Mouse (Mus musculus): ENCODE measurements around the gene Cdhr1.

DNA sequence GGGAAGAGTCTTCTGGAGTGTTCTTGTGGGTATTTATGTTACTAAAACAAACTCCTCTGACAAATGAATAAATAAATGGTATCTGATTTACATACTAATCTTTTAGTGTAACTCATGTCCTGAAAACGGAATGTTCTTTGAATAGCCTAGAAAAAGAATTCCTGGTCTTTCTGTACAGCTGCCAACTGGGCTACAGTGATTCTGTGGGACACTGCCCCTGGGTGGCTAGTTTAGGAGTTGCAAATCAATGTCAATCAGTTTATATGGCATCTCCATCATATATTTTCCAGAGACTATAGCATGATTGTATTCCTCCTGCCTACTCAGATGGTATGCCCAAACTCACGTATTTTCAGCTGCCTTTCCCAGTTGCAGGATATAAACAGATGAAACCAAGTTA, 33.3 kb downstream of the Cdhr1 start:
- TF ChIP-seq CTCF (IDR thresholded peaks at IDR 0.05; ENCODE audit: borderline replicate concordance, control insufficient read depth, extremely low read depth, insufficient read depth, low read length, poor library complexity), result no peak
- TF ChIP-seq POLR2A (IDR thresholded peaks at IDR 0.05; ENCODE audit: control insufficient read depth, extremely low read depth, insufficient read depth, low read length, poor library complexity), result no peak

Data from thymus, adult 2 months (tissue).